In the genomic region with DNA sequence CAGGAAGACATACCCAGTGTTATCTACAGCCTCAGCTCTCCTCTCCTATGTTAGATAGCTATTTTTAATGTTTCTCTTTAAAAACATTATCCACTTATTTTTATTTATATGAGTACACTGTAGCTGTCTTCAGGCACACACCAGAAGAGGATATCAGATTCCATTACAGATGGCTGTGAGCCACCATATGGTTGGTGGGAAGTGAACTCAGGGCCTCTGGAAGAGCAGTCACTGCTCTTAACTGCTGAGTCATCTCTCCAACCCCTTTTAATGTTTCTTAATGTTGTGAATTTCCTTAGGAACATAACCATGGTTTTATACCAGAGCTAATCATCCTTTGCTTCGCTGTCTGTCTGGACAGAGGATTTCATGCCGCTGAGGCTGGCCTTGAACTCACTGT, we compare ENCODE assay signal across 21 mouse cellular contexts. TPM values are rescaled to one million over a fixed set of nuclear protein-coding genes. Genes with fewer than 3 reads are reported as not detected.
DNase-seq lines count a peak whose midpoint lies in the region; ATAC-seq and TF ChIP-seq lines count a peak whose summit lies in the region.
"Had no signal": no experiment of that assay in that cellular context is flagged by ENCODE, and none has a peak within 500 bp of the region (broad histone marks: within the 10 kb centered on the region; RNA-seq: fewer than 3 reads in every experiment).

No protein-coding gene starts in this region.

- no peak for TF ChIP-seq EP300 in stomach, postnatal 0 days (optimal IDR thresholded peaks at IDR 0.05)

- TF ChIP-seq CTCF in stomach, postnatal 0 days (IDR thresholded peaks at IDR 0.05; ENCODE audit: low read depth): no peak

- H3K27ac ChIP-seq in stomach, postnatal 0 days (replicated peaks): no peak overlapping the region
- H3K27ac ChIP-seq: embryonic facial prominence, embryonic 15.5 days; forebrain, embryonic 10.5 days; hindbrain, embryonic 14.5 days had no signal

- H3K9me3 ChIP-seq in stomach, postnatal 0 days (ENCODE audit: control insufficient read depth, low read length): no peaks in the 10 kb centered on the region
- H3K9me3 ChIP-seq: embryonic facial prominence, embryonic 15.5 days; forebrain, embryonic 10.5 days; heart, embryonic 12.5 days had no signal

- ATAC-seq in stomach, postnatal 0 days (ENCODE audit: low FRiP score, low TSS enrichment): no peak
- ATAC-seq: activated CD4-positive, CD25-positive, alpha-beta regulatory T cell, adult 4 months; intestine, postnatal 0 days; Patski had no signal

- H3K4me3 ChIP-seq in stomach, postnatal 0 days (ENCODE audit: low read depth, low read length): no peak overlapping the region
- H3K4me3 ChIP-seq: embryonic facial prominence, embryonic 15.5 days; erythroblast, embryonic 14.5 days; forebrain, embryonic 10.5 days; heart, embryonic 12.5 days had no signal

- 93% methylated on average over 2 of the region's 2 CpGs for WGBS in stomach, postnatal 0 days

- H3K9ac ChIP-seq in stomach, postnatal 0 days (ENCODE audit: low read length): no peak overlapping the region
- H3K9ac ChIP-seq: embryonic facial prominence, embryonic 15.5 days; heart, embryonic 12.5 days; hindbrain, embryonic 14.5 days had no signal

- H3K4me2 ChIP-seq in stomach, postnatal 0 days (replicated peaks; ENCODE audit: low read depth): no peak overlapping the region
- H3K4me2 ChIP-seq: embryonic facial prominence, embryonic 15.5 days; heart, embryonic 12.5 days; hindbrain, embryonic 14.5 days had no signal

- no peaks in the 10 kb centered on the region for H3K36me3 ChIP-seq in stomach, postnatal 0 days (ENCODE audit: control insufficient read depth, insufficient read depth, low read length)
- H3K36me3 ChIP-seq: forebrain, embryonic 10.5 days; heart, embryonic 12.5 days had no signal

- H3K27me3 ChIP-seq in stomach, postnatal 0 days (ENCODE audit: control insufficient read depth, insufficient read depth, low read length): no peaks in the 10 kb centered on the region
- H3K27me3 ChIP-seq: embryonic facial prominence, embryonic 15.5 days; heart, embryonic 12.5 days; Patski had no signal

- intact Hi-C loops in heart, postnatal 14 days (cut with DNase I): loop anchor here (5.0 kb wide), 1 partner anchor 95 kb away; the partner anchor contains the start of genes Mcm8 and Trmt6

- H3K4me1 ChIP-seq in stomach, postnatal 0 days (replicated peaks; ENCODE audit: control insufficient read depth, insufficient read depth): no peaks in the 10 kb centered on the region

- peak; percentile 15 for DNase-seq in heart, adult 11 months
- no peak for DNase-seq in heart, postnatal 14 days
- peak; percentile 42 for DNase-seq in layer of hippocampus, adult 9-11 months
- no peak for DNase-seq in layer of hippocampus, adult 8-10 months (ENCODE audit: low spot score in 2 of 2)
- peak; percentile 10 for DNase-seq in MN1 (ENCODE audit: low spot score)
- no peak for DNase-seq in stomach, postnatal 0 days (ENCODE audit: low spot score)
- DNase-seq in adrenal gland, postnatal 14 days: no peak
- DNase-seq: adrenal gland, postnatal 25 days; cerebellum, adult 2 months; embryo, embryonic 11 days; gastrocnemius, postnatal 14 days; heart, postnatal 36 days had no signal

RNA-seq across cellular contexts. Expression of gene Shld1, which starts 35.1 kb away (rescaled TPM):
- total RNA-seq in heart, postnatal 14 days (2021): 10 to 100 TPM; 33.2 to 39.7 TPM
- 10 to 100 TPM in 3 of 4 experiments, 1 to 10 TPM in 1; 8.6 to 13.6 (median 12.4) TPM for total RNA-seq in layer of hippocampus, adult 8-10 months (2022)
- polyA plus RNA-seq in stomach, postnatal 0 days (2015; fragmentation: Nextera tagmentation; extraction: Ambion mirVana): 9.8 and 10.5 TPM in 2 replicates
- total RNA-seq in adrenal gland, postnatal 14 days (2021): 8.5 and 9.4 TPM in 2 replicates

RNA-seq across cellular contexts. Expression of gene Chgb, which starts 59.2 kb away (rescaled TPM):
- total RNA-seq in heart, postnatal 14 days (2021): under 1 TPM; 0.17 to 0.53 TPM
- 100 to 1,000 TPM; 254 to 300 (median 278) TPM for total RNA-seq in layer of hippocampus, adult 8-10 months (2022)
- polyA plus RNA-seq in stomach, postnatal 0 days (2015; fragmentation: Nextera tagmentation; extraction: Ambion mirVana): 9.3 and 9.5 TPM in 2 replicates
- total RNA-seq in adrenal gland, postnatal 14 days (2021): 1,709 and 1,883 TPM in 2 replicates
- polyA plus RNA-seq: erythroblast, embryonic 14.5 days; gonadal fat pad, adult 2 months had no signal

Comparison
In these comparisons a context has a peak if more than half of its experiments do, and no peak if none do; other contexts are left out.
1. DNase-seq: peak in heart, adult 11 months (single experiment), layer of hippocampus, adult 9-11 months (single experiment) and MN1 (single experiment); none in heart, postnatal 14 days (0 of 2), layer of hippocampus, adult 8-10 months (0 of 2), stomach, postnatal 0 days (single experiment) and adrenal gland, postnatal 14 days (single experiment).
2. RNA of gene Chgb, which starts 59.2 kb away (total RNA-seq): 1,709 to 1,883 TPM in adrenal gland, postnatal 14 days and 254 to 300 TPM in layer of hippocampus, adult 8-10 months; 0.17 to 0.53 TPM in heart, postnatal 14 days; every median in the first group is over 100 times any median in the second.